Mouse (Mus musculus): ENCODE measurements around the gene Hyal2. TPM values are rescaled to one million over a fixed set of nuclear protein-coding genes. Genes with fewer than 3 reads are reported as not detected.
"Not testable (repeated sequence)": the region's sequence is repeated elsewhere in the genome, so short reads cannot be mapped to it uniquely, and the experiment has no call there.

The Hyal2 gene
- polyA plus RNA-seq, 1 experiment from 2014 or later: 155 TPM

- Histone ChIP-seq H3K36me3 (ENCODE audit: control insufficient read depth, insufficient read depth, low read length) (peaks cover 23% of the 10 kb centered on the region; the same call in 1 of the 2 replicates), H3K9ac (ENCODE audit: low read length) (peak overlapping the region; percentile 89), H3K4me2 (ENCODE audit: low read depth, severe bottlenecking) (peak overlapping the region; percentile 93), H3K27ac (replicated peaks; ENCODE audit: low read depth, low read length) (peak overlapping the region; percentile 73), H3K9me3 (ENCODE audit: control insufficient read depth, low read length) (no peaks in the 10 kb centered on the region), H3K4me3 (ENCODE audit: low read depth, low read length) (peak overlapping the region; percentile 84), H3K27me3 (ENCODE audit: control insufficient read depth, insufficient read depth, low read length) (no peaks in the 10 kb centered on the region), H3K4me1 (ENCODE audit: control insufficient read depth, insufficient read depth, low read length) (peaks cover 23% of the 10 kb centered on the region)
- 1% methylated on average over 19 of the region's 23 CpGs for WGBS
- ATAC-seq (ENCODE audit: insufficient number of reproducible peaks, low FRiP score, low TSS enrichment, low read depth) (peak; percentile 63; the same call in 1 of the 2 replicates), DNase-seq (ENCODE audit: low spot score) (no peak)
These were observed 1.5 kb downstream of the Hyal2 start for GRCm38 (mm10) chr9:107569270-107569669.

GRCm38 (mm10) chr9:107570016-107570415, 2.3 kb downstream of the Hyal2 start:
- no peak overlapping the region; the same call in 1 of the 2 replicates for H3K27ac ChIP-seq (replicated peaks; ENCODE audit: low read depth, low read length)
- no peaks in the 10 kb centered on the region for H3K9me3 ChIP-seq (ENCODE audit: control insufficient read depth, low read length)
- no peak for DNase-seq (ENCODE audit: low spot score)
- no peaks in the 10 kb centered on the region for H3K27me3 ChIP-seq (ENCODE audit: control insufficient read depth, insufficient read depth, low read length)
- 61% methylated on average over 13 of the region's 13 CpGs for WGBS
- peaks cover 23% of the 10 kb centered on the region; the same call in 1 of the 2 replicates for H3K36me3 ChIP-seq (ENCODE audit: control insufficient read depth, insufficient read depth, low read length)
- H3K4me3 ChIP-seq (ENCODE audit: low read depth, low read length): peak overlapping the region; percentile 84
- H3K9ac ChIP-seq (ENCODE audit: low read length): peak overlapping the region; percentile 89
- no peak for ATAC-seq (ENCODE audit: insufficient number of reproducible peaks, low FRiP score, low TSS enrichment, low read depth)
- H3K4me2 ChIP-seq (ENCODE audit: low read depth, severe bottlenecking): peak overlapping the region; percentile 93
- peaks cover 23% of the 10 kb centered on the region for H3K4me1 ChIP-seq (ENCODE audit: control insufficient read depth, insufficient read depth, low read length)

GRCm38 (mm10) chr9:107570845-107571244, 3.1 kb downstream of the Hyal2 start:
- Histone ChIP-seq H3K9me3 (ENCODE audit: control insufficient read depth, low read length) (no peaks in the 10 kb centered on the region), H3K4me2 (ENCODE audit: low read depth, severe bottlenecking) (peak overlapping the region; percentile 93), H3K27ac (replicated peaks; ENCODE audit: low read depth, low read length) (no peak overlapping the region), H3K4me3 (ENCODE audit: low read depth, low read length) (peak overlapping the region; percentile 84), H3K27me3 (ENCODE audit: control insufficient read depth, insufficient read depth, low read length) (no peaks in the 10 kb centered on the region), H3K9ac (ENCODE audit: low read length) (0 out of 2 replicates have a peak overlapping the region, but pooled peaks have one; percentile 1), H3K36me3 (ENCODE audit: control insufficient read depth, insufficient read depth, low read length) (peaks cover 23% of the 10 kb centered on the region; the same call in 1 of the 2 replicates), H3K4me1 (ENCODE audit: control insufficient read depth, insufficient read depth, low read length) (peaks cover 23% of the 10 kb centered on the region)
- 94% methylated on average over 21 of the region's 21 CpGs for WGBS
- no peak for DNase-seq (ENCODE audit: low spot score)
- ATAC-seq (ENCODE audit: insufficient number of reproducible peaks, low FRiP score, low TSS enrichment, low read depth): no peak

- Histone ChIP-seq H3K4me1 (ENCODE audit: control insufficient read depth, insufficient read depth, low read length) (peaks cover 29% of the 10 kb centered on the region), H3K27ac (replicated peaks; ENCODE audit: low read depth, low read length) (no peak overlapping the region), H3K4me3 (ENCODE audit: low read depth, low read length) (no peak overlapping the region), H3K27me3 (ENCODE audit: control insufficient read depth, insufficient read depth, low read length) (no peaks in the 10 kb centered on the region), H3K9me3 (ENCODE audit: control insufficient read depth, low read length) (no peaks in the 10 kb centered on the region), H3K9ac (ENCODE audit: low read length) (no peak overlapping the region), H3K36me3 (ENCODE audit: control insufficient read depth, insufficient read depth, low read length) (peaks cover 21% of the 10 kb centered on the region; the same call in 1 of the 2 replicates), H3K4me2 (ENCODE audit: low read depth, severe bottlenecking) (no peak overlapping the region)
- DNase-seq (ENCODE audit: low spot score) (no peak), ATAC-seq (ENCODE audit: insufficient number of reproducible peaks, low FRiP score, low TSS enrichment, low read depth) (no peak)
- WGBS: 93% methylated on average over 22 of the region's 22 CpGs
These were observed 4.0 kb downstream of the Hyal2 start for GRCm38 (mm10) chr9:107571534-107572326.

- WGBS: 96% methylated on average over 2 of the region's 2 CpGs
- H3K9ac ChIP-seq (ENCODE audit: low read length): no peak overlapping the region
- no peak for DNase-seq (ENCODE audit: low spot score)
- H3K27ac ChIP-seq (replicated peaks; ENCODE audit: low read depth, low read length): no peak overlapping the region
- peaks cover 21% of the 10 kb centered on the region; the same call in 1 of the 2 replicates for H3K36me3 ChIP-seq (ENCODE audit: control insufficient read depth, insufficient read depth, low read length)
- ATAC-seq (ENCODE audit: insufficient number of reproducible peaks, low FRiP score, low TSS enrichment, low read depth): no peak
- H3K27me3 ChIP-seq (ENCODE audit: control insufficient read depth, insufficient read depth, low read length): no peaks in the 10 kb centered on the region
- H3K4me3 ChIP-seq (ENCODE audit: low read depth, low read length): no peak overlapping the region
- H3K4me1 ChIP-seq (ENCODE audit: control insufficient read depth, insufficient read depth, low read length): peaks cover 28% of the 10 kb centered on the region
- no peak overlapping the region for H3K4me2 ChIP-seq (ENCODE audit: low read depth, severe bottlenecking)
- H3K9me3 ChIP-seq (ENCODE audit: control insufficient read depth, low read length): no peaks in the 10 kb centered on the region
These were observed 4.5 kb downstream of the Hyal2 start for GRCm38 (mm10) chr9:107572327-107572662.

GRCm38 (mm10) chr9:107573774-107574173, 6.0 kb downstream of the Hyal2 start:
- H3K9me3 ChIP-seq (ENCODE audit: control insufficient read depth, low read length); ATAC-seq (ENCODE audit: insufficient number of reproducible peaks, low FRiP score, low TSS enrichment, low read depth); H3K9ac ChIP-seq (ENCODE audit: low read length); H3K27ac ChIP-seq (replicated peaks; ENCODE audit: low read depth, low read length); H3K4me3 ChIP-seq (ENCODE audit: low read depth, low read length); DNase-seq (ENCODE audit: low spot score); H3K4me2 ChIP-seq (ENCODE audit: low read depth, severe bottlenecking); H3K27me3 ChIP-seq (ENCODE audit: control insufficient read depth, insufficient read depth, low read length): not testable (repeated sequence)
- Histone ChIP-seq H3K36me3 (ENCODE audit: control insufficient read depth, insufficient read depth, low read length) (peaks cover 21% of the 10 kb centered on the region; the same call in 1 of the 2 replicates), H3K4me1 (ENCODE audit: control insufficient read depth, insufficient read depth, low read length) (peaks cover 32% of the 10 kb centered on the region)
- 79% methylated on average over 6 of the region's 6 CpGs for WGBS

- Histone ChIP-seq H3K27ac (replicated peaks; ENCODE audit: low read depth, low read length) (peak overlapping the region; percentile 73), H3K9me3 (ENCODE audit: control insufficient read depth, low read length) (no peaks in the 10 kb centered on the region), H3K4me1 (ENCODE audit: control insufficient read depth, insufficient read depth, low read length) (peaks cover 26% of the 10 kb centered on the region), H3K4me3 (ENCODE audit: low read depth, low read length) (no peak overlapping the region), H3K36me3 (ENCODE audit: control insufficient read depth, insufficient read depth, low read length) (peaks cover 19% of the 10 kb centered on the region; the same call in 1 of the 2 replicates), H3K9ac (ENCODE audit: low read length) (no peak overlapping the region), H3K27me3 (ENCODE audit: control insufficient read depth, insufficient read depth, low read length) (no peaks in the 10 kb centered on the region), H3K4me2 (ENCODE audit: low read depth, severe bottlenecking) (no peak overlapping the region)
- DNase-seq (ENCODE audit: low spot score): peak; percentile 41
- 82% methylated on average over 14 of the region's 14 CpGs for WGBS
- ATAC-seq (ENCODE audit: insufficient number of reproducible peaks, low FRiP score, low TSS enrichment, low read depth): no peak
These were observed 8.0 kb downstream of the Hyal2 start for GRCm38 (mm10) chr9:107575579-107576356.

- Histone ChIP-seq H3K4me1 (ENCODE audit: control insufficient read depth, insufficient read depth, low read length) (peaks cover 24% of the 10 kb centered on the region), H3K9ac (ENCODE audit: low read length) (peak within 1 kb of the TSS; percentile 64), H3K4me3 (ENCODE audit: low read depth, low read length) (peak within 1 kb of the TSS; percentile 27), H3K27ac (replicated peaks; ENCODE audit: low read depth, low read length) (peak within 1 kb of the TSS; percentile 73), H3K27me3 (ENCODE audit: control insufficient read depth, insufficient read depth, low read length) (no peaks in the 10 kb centered on the region), H3K4me2 (ENCODE audit: low read depth, severe bottlenecking) (peak within 1 kb of the TSS; percentile 70), H3K9me3 (ENCODE audit: control insufficient read depth, low read length) (no peaks in the 10 kb centered on the region), H3K36me3 (ENCODE audit: control insufficient read depth, insufficient read depth, low read length) (peaks cover 15% of the 10 kb centered on the region; the same call in 1 of the 2 replicates)
- WGBS: 27% methylated on average over 16 of the region's 16 CpGs
- ATAC-seq (ENCODE audit: insufficient number of reproducible peaks, low FRiP score, low TSS enrichment, low read depth): peak; percentile 55
- peak; percentile 84 for DNase-seq (ENCODE audit: low spot score)
These were observed 8.8 kb downstream of the Hyal2 start, which contains the start of gene Hyal1 for GRCm38 (mm10) chr9:107576357-107577107. Gene Hyal1 (plus strand): TSS chr9:107576927.

All from limb, embryonic 11.5 days (tissue).